Mouse (Mus musculus) left cerebral cortex, postnatal 25 days (tissue): ENCODE measurements at regions not wholly inside any gene's neighbourhood (a gene's known extent, or its start where the extent isn't known, plus 50 kb on each side); places are given as distances from the start of the nearest gene placed in this dataset.

Source experiments
- DNase-seq, 2 experiments: peaks; one replicate each; pipeline ENCODE4 v3.0.0; 2022; ENCODE audit warnings: low spot score in 2 of 2, mixed read lengths in 1 of 2
- intact Hi-C: fragments of 180-260 bp; cut with DNase I; formaldehyde crosslinking; loops from one replicate; pipeline ENCODE4 v1.15.1; 2025

DNA sequence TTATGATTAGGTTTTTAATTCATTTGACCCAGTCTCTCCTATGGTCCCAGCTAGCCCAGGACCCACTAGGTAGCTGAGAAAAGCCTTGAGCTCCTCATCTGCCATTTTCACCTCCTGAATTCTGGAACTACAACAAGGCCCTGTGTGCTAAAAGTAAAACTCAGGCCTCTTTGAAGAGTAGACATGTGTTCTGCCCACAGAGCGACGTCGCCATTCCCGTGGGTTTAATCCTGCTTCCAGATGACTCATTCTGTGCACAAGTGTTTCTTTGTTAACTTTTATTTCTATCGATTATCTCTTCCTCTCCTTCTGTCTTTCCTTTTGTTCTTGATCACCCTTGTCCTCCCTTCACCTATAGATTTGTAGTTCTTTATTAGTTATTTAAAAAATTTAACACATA is 1046.7 kb upstream of the Apob start:
- peak in 1 of 2 experiments; percentile 67 for DNase-seq
- intact Hi-C loops = no loop called here

DNA sequence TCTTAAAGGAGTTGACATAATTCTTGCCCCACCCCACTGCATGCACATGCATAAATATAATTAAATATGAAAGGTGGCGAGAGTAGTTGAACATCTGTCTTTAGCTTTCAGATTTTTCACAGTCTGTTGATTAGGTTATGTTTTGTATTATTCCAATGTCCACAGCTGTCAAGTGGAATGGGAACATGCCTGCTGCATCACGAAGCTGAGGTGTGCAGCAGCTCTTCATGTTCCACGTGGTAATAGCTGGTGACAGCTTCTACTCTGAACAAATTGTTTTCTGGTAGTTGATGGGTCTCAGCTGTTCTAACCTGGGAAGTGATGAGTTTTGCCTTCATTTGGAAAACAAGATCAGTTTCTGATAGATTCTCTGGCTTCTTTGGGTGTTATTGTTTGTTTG is 1020.8 kb upstream of the Apob start:
- DNase-seq = no peak
- intact Hi-C loops = no loop called here

DNA sequence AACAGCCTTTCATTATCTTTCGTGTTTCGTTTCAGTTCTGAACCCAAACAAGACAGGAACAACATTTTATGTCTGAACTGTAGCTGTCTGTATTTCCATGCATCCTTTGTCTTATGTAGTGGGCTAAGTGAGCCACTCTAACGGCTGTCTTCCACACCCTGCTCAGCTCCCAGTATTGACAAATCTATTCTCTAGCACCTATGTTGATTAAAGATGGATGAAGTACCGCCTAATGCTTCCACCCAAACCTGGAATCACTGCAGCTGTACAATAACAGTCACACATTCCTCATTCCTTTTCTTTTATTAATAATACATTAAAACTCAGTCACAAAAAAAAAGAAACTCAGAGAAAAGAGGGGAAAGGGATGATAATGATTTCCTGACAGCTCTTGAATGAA is 992.8 kb upstream of the Apob start:
- no peak for DNase-seq
- intact Hi-C loops = no loop called here

GRCm38 (mm10) chr12:7028447-7028846 is 949.0 kb upstream of the Apob start:
- DNase-seq = peak; percentile 35 to 93
- intact Hi-C loops = loop anchor here (1.0 to 10.0 kb wide), 2 partner anchors 214 to 390 kb away; no protein-coding TSS in a partner anchor

- DNase-seq = no peak
- intact Hi-C loops = loop anchor here (10.0 kb wide), 1 partner anchor 215 kb away; no protein-coding TSS in a partner anchor
These were observed 947.9 kb upstream of the Apob start for GRCm38 (mm10) chr12:7029396-7030065.

- peak in 1 of 2 experiments; percentile 81 for DNase-seq
These were observed 926.7 kb upstream of the Apob start for GRCm38 (mm10) chr12:7050791-7051190.

DNA sequence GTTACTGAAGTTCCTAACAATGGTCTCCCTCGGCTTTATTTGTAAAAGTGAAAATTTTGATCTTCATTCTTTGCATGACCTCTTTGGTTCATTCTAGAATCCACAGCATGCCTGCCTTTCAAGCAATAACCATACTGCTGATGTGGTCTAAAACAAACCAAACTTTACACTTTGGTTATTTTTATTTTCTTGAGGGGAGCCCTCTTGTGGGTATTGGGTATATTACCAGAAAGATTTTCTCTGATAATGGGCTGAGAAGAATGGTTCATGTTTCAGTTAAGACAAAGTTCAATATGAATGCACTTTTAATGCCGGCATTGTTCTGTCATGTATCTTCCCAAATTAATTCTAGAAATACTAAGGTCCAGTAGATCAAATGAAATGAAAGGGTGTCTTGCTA is 922.9 kb upstream of the Apob start:
- no peak for DNase-seq
- intact Hi-C loops = no loop called here

More at GRCm38 (mm10) chr12:7050791-7051190, 926.7 kb upstream of the Apob start:
- intact Hi-C loops = no loop called here

GRCm38 (mm10) chr12:7094582-7094981 is 882.9 kb upstream of the Apob start:
- intact Hi-C loops = no loop called here
- DNase-seq = peak in 1 of 2 experiments; percentile 72

DNA sequence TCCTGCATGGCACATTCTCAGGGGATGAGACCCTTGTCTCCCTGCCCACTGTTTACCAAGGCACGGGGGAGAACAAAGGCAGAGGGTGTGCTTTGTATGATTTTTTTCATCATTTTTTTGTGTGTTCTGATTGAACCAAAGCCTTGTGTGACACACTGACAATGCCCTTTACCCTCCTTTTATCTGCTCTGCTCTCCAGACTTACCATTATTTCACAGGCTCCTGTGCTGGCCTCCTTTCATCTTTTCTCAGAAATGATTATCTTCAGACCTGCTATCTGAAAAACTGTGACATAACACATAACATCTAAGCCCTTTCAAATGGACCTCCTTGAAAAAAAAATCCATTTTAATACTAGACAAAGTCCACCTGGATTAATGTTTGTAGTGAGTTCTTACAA is 882.0 kb upstream of the Apob start:
- no peak for DNase-seq
- intact Hi-C loops = no loop called here

GRCm38 (mm10) chr12:7096221-7096620 is 881.2 kb upstream of the Apob start:
- DNase-seq = peak in 1 of 2 experiments; percentile 38
- intact Hi-C loops = no loop called here

GRCm38 (mm10) chr12:7139044-7139443 is 838.4 kb upstream of the Apob start:
- intact Hi-C loops = no loop called here
- no peak for DNase-seq
